Mouse (Mus musculus) adrenal gland, adult (tissue): ENCODE measurements around the gene Lamb2.

Experiments used
- DNase-seq, 2 experiments: peaks; one replicate each; pipeline ENCODE4 v3.0.0; 2022 to 2023; ENCODE audit warnings: low spot score in 1 of 2; ENCODE audit not compliant: inconsistent age in 2 of 2

Lamb2 gene

GRCm38 (mm10) chr9:108461181-108461631 lies 18.3 kb upstream of the Lamb2 start, which contains the start of gene Klhdc8b:
Gene Klhdc8b, minus strand, starts transcription at chr9:108461581.
- no peak for DNase-seq

GRCm38 (mm10) chr9:108461675-108462074 lies 17.9 kb upstream of the Lamb2 start:
- no peak for DNase-seq

DNA sequence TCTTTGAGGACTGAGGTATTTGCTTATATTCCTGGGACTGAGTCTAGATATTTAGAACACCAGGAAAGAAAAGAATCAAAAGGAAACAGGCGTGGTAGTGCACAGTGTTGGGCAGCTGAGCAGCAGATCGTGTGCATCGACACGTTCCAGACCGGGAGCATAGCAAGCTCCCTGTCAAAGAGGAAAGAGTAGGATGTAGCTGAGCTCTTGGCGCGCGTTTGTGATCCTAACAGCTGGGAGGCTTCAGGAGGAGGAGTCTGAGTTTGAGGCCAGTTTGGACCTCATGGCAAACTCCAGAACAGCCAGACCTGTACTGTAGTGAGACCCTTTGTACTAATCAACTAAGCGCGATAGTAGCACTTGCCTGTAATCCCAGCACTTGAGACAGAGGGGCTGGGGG lies 17.3 kb upstream of the Lamb2 start:
- no peak for DNase-seq

DNA sequence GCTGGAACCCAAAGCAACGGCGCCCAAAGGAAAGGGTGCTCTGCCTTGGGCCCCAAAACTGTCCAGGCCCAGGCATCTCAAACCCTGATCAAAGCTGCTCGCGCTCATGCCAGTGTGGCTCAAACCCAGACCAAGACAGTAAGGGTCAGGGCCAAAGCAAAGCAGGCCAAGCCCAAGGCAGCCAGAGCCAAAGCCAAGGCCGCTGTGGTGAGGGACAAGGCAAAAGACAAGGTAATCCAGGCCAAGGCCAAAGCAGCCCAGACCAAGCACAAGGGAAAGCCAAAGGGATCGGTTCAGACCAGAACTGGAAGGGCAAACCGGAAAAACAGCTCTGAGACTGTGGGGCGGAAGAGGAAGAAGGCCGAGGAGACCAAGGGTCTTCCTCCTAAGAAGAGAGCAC lies 15.8 kb upstream of the Lamb2 start:
- DNase-seq = peak; percentile 78 to 80

DNA sequence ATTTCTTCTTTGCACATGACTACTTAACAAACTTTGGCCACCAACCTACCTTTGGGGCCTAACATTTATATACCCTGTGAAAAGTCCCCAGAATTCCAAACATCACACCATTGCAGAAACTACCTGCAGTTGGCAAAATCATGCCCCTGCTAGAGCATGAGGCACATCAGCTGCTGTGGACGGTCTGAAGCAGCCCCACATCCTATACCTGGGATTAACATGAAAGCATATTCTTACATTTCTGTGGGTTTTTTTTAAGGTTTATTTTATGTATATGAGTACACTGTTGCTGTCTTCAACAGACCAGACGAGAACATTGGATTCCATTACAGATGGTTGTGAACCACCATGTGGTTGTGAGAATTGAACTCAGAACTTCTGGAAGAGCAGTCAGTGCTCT lies 13.3 kb upstream of the Lamb2 start:
- DNase-seq = no peak

GRCm38 (mm10) chr9:108469430-108469829 lies 10.1 kb upstream of the Lamb2 start:
- peak in 1 of 2 experiments; percentile 56 for DNase-seq

DNA sequence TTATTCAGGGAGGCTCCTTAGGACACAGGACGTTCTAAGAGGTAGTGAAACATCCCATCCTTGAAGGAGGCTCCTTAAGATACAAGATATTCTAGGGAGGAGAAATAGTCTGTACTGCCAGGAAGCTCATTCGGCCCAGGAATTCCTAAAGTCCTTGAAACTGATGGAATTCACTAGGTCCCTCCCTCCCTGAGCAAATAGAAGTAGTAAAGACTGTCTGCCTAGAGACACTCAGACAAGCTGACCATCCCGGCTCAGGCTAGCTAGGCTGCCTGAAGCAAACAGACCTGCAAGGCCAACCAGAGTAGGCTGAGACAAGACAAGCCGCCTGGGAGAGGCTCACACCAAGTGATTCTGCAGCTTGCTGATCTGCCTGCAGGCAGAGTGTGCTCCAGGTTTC lies 9.7 kb upstream of the Lamb2 start:
- peak in 1 of 2 experiments; percentile 48 for DNase-seq

DNA sequence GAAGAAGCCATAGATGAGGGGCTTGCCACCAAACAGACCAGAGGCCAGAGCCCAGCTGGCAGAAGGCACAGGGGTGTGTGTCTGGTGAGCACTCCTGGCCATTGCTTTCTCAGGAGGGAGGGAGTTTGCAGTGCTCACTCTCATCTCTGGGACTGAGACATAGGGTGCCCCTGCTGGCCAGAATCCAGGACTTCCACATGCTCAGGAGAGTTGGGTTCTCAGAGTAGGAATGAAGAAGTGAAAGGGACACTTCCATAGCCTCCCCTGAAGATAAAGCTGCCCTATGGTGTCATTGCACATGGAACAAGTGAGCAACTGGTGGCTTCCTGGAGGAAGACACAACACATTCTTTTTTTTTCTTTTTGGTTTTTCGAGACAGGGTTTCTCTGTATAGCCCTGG lies 5.0 kb upstream of the Lamb2 start:
- DNase-seq = no peak

DNA sequence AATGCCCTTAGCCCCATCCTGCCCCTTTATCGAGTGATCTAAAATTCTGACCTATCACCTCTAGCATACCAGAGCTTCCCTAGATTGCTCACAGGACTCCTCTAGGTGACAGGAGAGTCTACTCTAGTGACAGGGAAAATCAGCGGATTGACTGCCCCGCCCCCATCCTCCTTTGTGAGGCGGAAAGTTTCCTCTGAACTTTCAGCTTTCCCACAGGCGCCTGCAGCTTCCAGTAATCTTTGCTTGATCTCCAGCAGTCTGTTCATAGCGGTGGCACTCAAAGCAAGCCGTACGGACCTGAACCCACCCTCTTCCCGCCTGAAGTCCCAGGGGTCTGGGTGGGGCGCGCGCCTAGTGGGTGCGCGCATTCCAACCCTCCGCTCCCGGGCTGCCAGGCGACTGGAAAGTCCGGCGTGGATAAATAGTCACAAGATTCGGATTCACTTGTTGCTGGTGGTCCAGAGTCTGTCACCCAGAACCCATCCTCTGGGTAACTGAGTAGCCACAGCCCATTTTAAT lies 839 bp upstream of the Lamb2 start:
- peak; percentile 83 to 95 for DNase-seq

GRCm38 (mm10) chr9:108479241-108479640 lies 295 bp upstream of the Lamb2 start:
- DNase-seq = no peak

DNA sequence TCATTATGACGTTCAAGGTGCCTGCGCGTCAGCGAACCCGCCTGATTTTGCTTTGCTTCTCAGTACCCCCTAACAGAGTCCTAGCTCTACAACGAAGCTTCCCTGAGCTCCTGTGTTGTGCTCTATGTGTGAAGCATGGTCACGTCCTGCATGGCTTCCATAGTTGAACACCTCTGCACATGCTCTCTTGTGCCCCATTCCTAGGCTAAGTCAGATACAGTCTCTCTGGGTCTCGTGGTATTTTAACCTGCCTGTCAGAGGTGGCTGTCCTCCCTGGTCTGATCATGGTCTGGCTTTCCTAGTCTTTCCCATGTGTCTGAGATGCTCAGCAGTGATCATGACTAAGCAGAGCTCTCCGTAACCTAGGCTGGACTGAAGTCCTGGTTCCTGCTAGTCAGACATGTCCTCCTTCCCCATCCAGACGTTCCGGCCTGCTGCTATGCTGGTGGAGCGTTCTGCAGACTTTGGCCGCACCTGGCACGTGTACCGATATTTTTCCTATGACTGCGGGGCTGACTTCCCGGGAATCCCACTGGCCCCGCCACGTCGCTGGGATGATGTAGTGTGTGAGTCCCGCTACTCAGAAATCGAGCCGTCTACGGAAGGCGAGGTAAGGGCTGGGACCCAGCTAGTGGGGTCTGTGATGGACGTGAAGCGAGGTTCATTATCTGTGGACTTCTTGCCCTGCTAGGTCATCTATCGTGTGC lies 1.4 kb downstream of the Lamb2 start:
- peak in 1 of 2 experiments; percentile 12 for DNase-seq

DNA sequence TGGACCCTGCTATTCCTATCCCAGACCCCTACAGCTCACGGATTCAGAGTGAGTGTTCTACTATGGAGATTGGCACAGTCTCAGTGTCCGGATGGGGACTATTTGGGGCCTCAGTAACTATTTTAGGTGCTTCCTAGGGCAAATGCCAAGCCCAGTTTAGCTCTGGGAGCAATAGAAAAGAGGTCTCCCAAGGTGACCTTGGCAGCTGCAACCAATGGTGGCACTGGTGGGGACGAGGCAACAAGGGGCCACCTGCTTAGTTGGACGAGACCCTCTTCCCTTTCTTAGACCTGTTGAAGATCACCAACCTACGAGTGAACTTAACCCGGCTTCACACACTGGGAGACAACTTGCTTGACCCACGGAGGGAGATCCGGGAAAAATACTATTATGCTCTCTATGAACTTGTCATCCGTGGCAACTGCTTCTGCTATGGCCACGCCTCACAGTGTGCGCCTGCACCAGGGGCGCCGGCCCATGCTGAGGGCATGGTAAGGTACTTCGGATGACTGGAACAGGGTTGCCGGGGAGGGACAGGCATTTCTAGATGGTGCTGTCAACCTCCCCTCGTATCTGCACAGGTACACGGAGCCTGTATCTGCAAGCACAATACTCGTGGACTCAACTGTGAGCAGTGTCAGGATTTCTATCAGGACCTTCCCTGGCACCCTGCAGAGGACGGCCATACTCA lies 2.1 kb downstream of the Lamb2 start:
- DNase-seq = no peak

GRCm38 (mm10) chr9:108483051-108483790 lies 3.7 kb downstream of the Lamb2 start:
- no peak for DNase-seq

- DNase-seq = no peak
These were observed 4.5 kb downstream of the Lamb2 start for GRCm38 (mm10) chr9:108484021-108484420.

DNA sequence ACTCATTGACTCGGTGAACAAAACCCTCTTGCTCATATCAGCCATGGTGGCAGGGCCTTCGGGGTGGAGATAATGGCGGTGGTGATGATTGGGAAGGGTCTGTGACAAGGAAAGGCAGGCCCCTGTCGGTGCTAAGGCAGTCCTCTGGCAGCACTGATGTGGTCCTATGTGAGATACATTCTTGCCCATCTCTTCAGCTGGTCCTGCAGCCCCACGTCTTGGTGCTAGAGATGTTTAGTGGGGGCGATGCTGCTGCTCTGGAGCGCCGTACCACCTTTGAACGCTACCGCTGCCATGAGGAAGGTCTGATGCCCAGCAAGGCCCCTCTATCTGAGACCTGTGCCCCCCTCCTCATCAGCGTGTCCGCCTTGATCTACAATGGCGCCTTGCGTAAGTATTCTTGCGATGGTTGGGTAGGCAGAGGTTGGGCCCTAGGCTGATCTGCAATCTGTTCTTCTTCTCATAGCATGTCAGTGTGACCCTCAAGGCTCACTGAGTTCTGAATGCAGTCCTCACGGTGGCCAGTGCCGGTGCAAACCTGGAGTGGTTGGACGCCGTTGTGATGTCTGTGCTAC lies 5.9 kb downstream of the Lamb2 start:
- no peak for DNase-seq

DNA sequence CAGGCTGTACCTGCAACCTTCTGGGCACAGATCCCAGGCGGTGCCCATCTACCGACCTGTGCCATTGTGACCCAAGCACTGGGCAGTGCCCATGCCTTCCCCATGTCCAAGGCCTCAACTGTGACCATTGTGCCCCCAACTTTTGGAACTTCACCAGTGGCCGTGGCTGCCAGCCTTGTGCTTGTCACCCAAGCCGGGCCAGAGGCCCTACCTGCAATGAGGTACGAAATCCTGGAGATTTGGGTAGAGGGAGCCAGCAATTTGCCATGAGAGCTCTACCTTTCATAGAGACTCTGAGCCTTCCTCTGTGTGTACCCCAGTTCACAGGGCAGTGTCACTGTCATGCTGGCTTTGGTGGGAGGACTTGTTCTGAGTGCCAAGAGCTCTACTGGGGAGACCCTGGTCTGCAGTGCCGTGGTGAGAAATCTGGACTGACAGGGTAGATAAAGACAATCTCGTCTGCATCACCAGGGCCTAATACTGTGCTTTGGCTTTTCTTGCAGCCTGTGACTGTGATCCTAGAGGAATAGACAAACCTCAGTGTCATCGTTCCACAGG lies 7.5 kb downstream of the Lamb2 start:
- no peak for DNase-seq

GRCm38 (mm10) chr9:108488403-108488802 lies 8.9 kb downstream of the Lamb2 start:
- DNase-seq = peak in 1 of 2 experiments; percentile 30

GRCm38 (mm10) chr9:108489215-108489614 lies 9.7 kb downstream of the Lamb2 start:
- DNase-seq = peak in 1 of 2 experiments; percentile 39

- peak in 1 of 2 experiments; percentile 63 for DNase-seq
These were observed 10.4 kb downstream of the Lamb2 start for GRCm38 (mm10) chr9:108489702-108490558.
